ENCODE assay signal across 27 mouse cellular contexts in the genomic region with DNA sequence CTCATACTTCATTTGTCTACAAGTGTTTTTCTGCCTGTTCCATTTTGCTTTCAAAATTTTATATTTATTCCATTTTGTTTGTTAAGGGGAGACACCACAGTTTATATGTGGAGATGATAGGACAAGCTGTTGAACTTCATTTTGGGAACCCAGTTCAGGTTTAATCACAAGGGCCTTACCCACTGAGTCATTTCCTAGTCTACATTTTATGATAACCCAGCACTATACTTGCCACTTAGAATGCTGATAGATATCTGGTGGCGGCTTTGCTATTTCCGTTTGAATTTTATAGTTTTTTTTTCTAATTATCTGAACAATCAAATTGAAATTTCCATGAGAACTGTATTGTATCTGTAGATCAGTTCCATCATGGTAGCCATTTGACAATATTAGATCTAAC.
"Had no signal": no experiment of that assay in that cellular context is flagged by ENCODE, and none has a peak within 500 bp of the region (broad histone marks: within the 10 kb centered on the region; RNA-seq: fewer than 3 reads in every experiment).

No protein-coding gene starts in this region.

- H3K4me2 ChIP-seq: embryonic facial prominence, embryonic 12.5 days; embryonic facial prominence, embryonic 13.5 days; embryonic facial prominence, embryonic 15.5 days; forebrain, embryonic 12.5 days; forebrain, embryonic 13.5 days; forebrain, embryonic 15.5 days had no signal

- H3K4me1 ChIP-seq: embryonic facial prominence, embryonic 10.5 days; embryonic facial prominence, embryonic 12.5 days; embryonic facial prominence, embryonic 13.5 days; embryonic facial prominence, embryonic 15.5 days; forebrain, embryonic 12.5 days; forebrain, embryonic 13.5 days; forebrain, embryonic 15.5 days had no signal

- DNase-seq: cerebellum, adult 9-10 months; cerebellum, adult 9-11 months; cerebellum, postnatal 10 days; cerebellum, postnatal 14 days; cerebellum, postnatal 25 days; cerebellum, postnatal 36 days; embryo, embryonic 11 days; forebrain, postnatal 0 days; gastrocnemius, adult 2 months; gastrocnemius, postnatal 10 days; gastrocnemius, postnatal 14 days; gastrocnemius, postnatal 25 days; gastrocnemius, postnatal 36 days; heart, adult 11 months; heart, adult 18-20 months; heart, adult 2 months had no signal

- H3K9me3 ChIP-seq: embryonic facial prominence, embryonic 10.5 days; embryonic facial prominence, embryonic 12.5 days; embryonic facial prominence, embryonic 13.5 days; embryonic facial prominence, embryonic 15.5 days; forebrain, embryonic 10.5 days; forebrain, embryonic 12.5 days; forebrain, embryonic 13.5 days; forebrain, embryonic 15.5 days had no signal

- H3K27me3 ChIP-seq: embryonic facial prominence, embryonic 12.5 days; embryonic facial prominence, embryonic 13.5 days; embryonic facial prominence, embryonic 15.5 days; forebrain, embryonic 12.5 days; forebrain, embryonic 13.5 days; forebrain, embryonic 15.5 days had no signal

- ATAC-seq: forebrain, embryonic 13.5 days; forebrain, embryonic 14.5 days; forebrain, embryonic 15.5 days; forebrain, embryonic 16.5 days; forebrain, postnatal 0 days had no signal

- H3K27ac ChIP-seq: embryonic facial prominence, embryonic 10.5 days; embryonic facial prominence, embryonic 12.5 days; embryonic facial prominence, embryonic 13.5 days; embryonic facial prominence, embryonic 15.5 days; forebrain, embryonic 10.5 days; forebrain, embryonic 12.5 days; forebrain, embryonic 13.5 days; forebrain, embryonic 15.5 days; gastrocnemius, adult 2 months; heart, adult 2 months had no signal

- H3K4me3 ChIP-seq: embryonic facial prominence, embryonic 10.5 days; embryonic facial prominence, embryonic 12.5 days; embryonic facial prominence, embryonic 13.5 days; embryonic facial prominence, embryonic 15.5 days; erythroblast, embryonic 14.5 days; forebrain, embryonic 10.5 days; forebrain, embryonic 12.5 days; forebrain, embryonic 13.5 days; forebrain, embryonic 15.5 days; gastrocnemius, adult 2 months; heart, adult 2 months had no signal

- H3K36me3 ChIP-seq: embryonic facial prominence, embryonic 10.5 days; embryonic facial prominence, embryonic 12.5 days; embryonic facial prominence, embryonic 13.5 days; embryonic facial prominence, embryonic 15.5 days; forebrain, embryonic 10.5 days; forebrain, embryonic 12.5 days; forebrain, embryonic 15.5 days had no signal

- H3K9ac ChIP-seq: embryonic facial prominence, embryonic 12.5 days; embryonic facial prominence, embryonic 13.5 days; embryonic facial prominence, embryonic 15.5 days; forebrain, embryonic 12.5 days; forebrain, embryonic 13.5 days; forebrain, embryonic 15.5 days; forebrain, postnatal 0 days had no signal
